ENCODE assay signal across 8 mouse cellular contexts in genomic region chrX:102071517-102071916, GRCm38 (mm10). TPM values are rescaled to one million over a fixed set of nuclear protein-coding genes. Genes with fewer than 3 reads are reported as not detected.
DNase-seq lines count a peak whose midpoint lies in the region; ATAC-seq and TF ChIP-seq lines count a peak whose summit lies in the region.

No protein-coding gene starts in this region.

- ATAC-seq in liver, embryonic 12.5 days: no peak
- no peak for ATAC-seq in stomach, embryonic 16.5 days (ENCODE audit: insufficient read depth, low FRiP score)
- no peak for ATAC-seq in megakaryocyte progenitor cell, adult 5-6 weeks (replicated peaks; ENCODE audit: poor library complexity)

- DNase-seq in heart, embryonic 10.5 days (ENCODE audit: low spot score): no peak
- DNase-seq in heart, adult 18-20 months: no peak
- no peak for DNase-seq in testis, postnatal 10 days (ENCODE audit: low spot score)
- no peak for DNase-seq in embryo, embryonic 11 days

- peaks cover 34% of the 10 kb centered on the region for H3K27me3 ChIP-seq in heart, embryonic 10.5 days (ENCODE audit: insufficient read depth, poor library complexity, severe bottlenecking)
- no peaks in the 10 kb centered on the region for H3K27me3 ChIP-seq in testis, adult 2 months (ENCODE audit: control insufficient read depth, insufficient read depth, low read length)
- peaks cover 85% of the 10 kb centered on the region for H3K27me3 ChIP-seq in liver, embryonic 12.5 days (replicated peaks)
- H3K27me3 ChIP-seq in stomach, embryonic 16.5 days (ENCODE audit: control insufficient read depth, insufficient read depth, low read length): peaks cover 10% of the 10 kb centered on the region; the same call in 1 of the 2 replicates

- peaks cover 17% of the 10 kb centered on the region for H3K4me1 ChIP-seq in heart, embryonic 10.5 days
- peaks cover 6% of the 10 kb centered on the region; the same call in 1 of the 2 replicates for H3K4me1 ChIP-seq in testis, adult 2 months (ENCODE audit: control insufficient read depth, insufficient read depth, low read length)
- no peaks in the 10 kb centered on the region for H3K4me1 ChIP-seq in liver, embryonic 12.5 days
- peaks cover 3% of the 10 kb centered on the region; the same call in 1 of the 2 replicates for H3K4me1 ChIP-seq in stomach, embryonic 16.5 days (ENCODE audit: control insufficient read depth, insufficient read depth, low read length)

- TF ChIP-seq CTCF in testis, adult 2 months (IDR thresholded peaks at IDR 0.05; ENCODE audit: control insufficient read depth, insufficient read depth, insufficient replicate concordance, low read depth, low read length): no peak

- peak overlapping the region; percentile 79 for H3K27ac ChIP-seq in heart, embryonic 10.5 days
- no peak overlapping the region for H3K27ac ChIP-seq in testis, adult 2 months (ENCODE audit: control insufficient read depth, insufficient read depth, low read depth, low read length)
- H3K27ac ChIP-seq in liver, embryonic 12.5 days: no peak overlapping the region
- H3K27ac ChIP-seq in stomach, embryonic 16.5 days (ENCODE audit: low read length): peak overlapping the region; percentile 37; the same call in 1 of the 2 replicates

- H3K4me2 ChIP-seq in liver, embryonic 12.5 days: peak overlapping the region; percentile 65
- peak overlapping the region; percentile 64 for H3K4me2 ChIP-seq in stomach, embryonic 16.5 days (ENCODE audit: low read depth, low read length)

- no peaks in the 10 kb centered on the region for H3K9me3 ChIP-seq in heart, embryonic 10.5 days
- no peaks in the 10 kb centered on the region for H3K9me3 ChIP-seq in liver, embryonic 12.5 days (replicated peaks)
- no peaks in the 10 kb centered on the region for H3K9me3 ChIP-seq in stomach, embryonic 16.5 days (replicated peaks; ENCODE audit: control insufficient read depth, low read length)

- no peak for TF ChIP-seq POLR2A in testis, adult 2 months (IDR thresholded peaks at IDR 0.05; ENCODE audit: control insufficient read depth, low read depth, low read length)

- 28% methylated on average over 2 of the region's 2 CpGs for WGBS in heart, embryonic 10.5 days
- WGBS in liver, embryonic 12.5 days (ENCODE audit: insufficient replicate concordance): 20% methylated on average over 2 of the region's 2 CpGs
- 19% methylated on average over 2 of the region's 2 CpGs for WGBS in stomach, embryonic 16.5 days

- no peak overlapping the region for H3K9ac ChIP-seq in liver, embryonic 12.5 days
- peak overlapping the region; percentile 71; the same call in 1 of the 2 replicates for H3K9ac ChIP-seq in stomach, embryonic 16.5 days (ENCODE audit: low read length)

- peaks cover 13% of the 10 kb centered on the region; the same call in 1 of the 2 replicates for H3K36me3 ChIP-seq in heart, embryonic 10.5 days
- H3K36me3 ChIP-seq in testis, adult 2 months (ENCODE audit: control insufficient read depth, insufficient read depth, low read length): no peaks in the 10 kb centered on the region
- H3K36me3 ChIP-seq in liver, embryonic 12.5 days: no peaks in the 10 kb centered on the region
- H3K36me3 ChIP-seq in stomach, embryonic 16.5 days (ENCODE audit: control insufficient read depth, insufficient read depth, low read length): no peaks in the 10 kb centered on the region

- H3K4me3 ChIP-seq in heart, embryonic 10.5 days: peak overlapping the region; percentile 61
- peak overlapping the region; percentile 80 for H3K4me3 ChIP-seq in testis, adult 2 months (ENCODE audit: control insufficient read depth, low read depth, low read length)
- H3K4me3 ChIP-seq in liver, embryonic 12.5 days: peak overlapping the region; percentile 45; the same call in 1 of the 2 replicates
- peak overlapping the region; percentile 54 for H3K4me3 ChIP-seq in stomach, embryonic 16.5 days (replicated peaks; ENCODE audit: low read length)

RNA-seq across cellular contexts. Expression of gene Rtl5, which starts 0.4 kb away (rescaled TPM):
- polyA plus RNA-seq in heart, embryonic 10.5 days (2016; fragmentation: Nextera tagmentation; extraction: Ambion mirVana): 0.92 and 1.1 TPM in 2 replicates
- 1 to 10 TPM; 1.1 to 1.3 TPM for total RNA-seq in heart, adult 18-20 months (2021)
- 0.52 and 0.64 TPM in 2 replicates for polyA plus RNA-seq in testis, adult 2 months (2012; rRNA removed)
- 0.12 and 0.25 TPM in 2 replicates for polyA plus RNA-seq in liver, embryonic 12.5 days (2016; fragmentation: Nextera tagmentation; extraction: Ambion mirVana)
- 2.3 and 2.7 TPM in 2 replicates for polyA plus RNA-seq in stomach, embryonic 16.5 days (2015; fragmentation: Nextera tagmentation; extraction: Ambion mirVana)
- total RNA-seq in megakaryocyte progenitor cell, adult 5-6 weeks (2015): 0.59 and 0.76 TPM in 2 replicates
- total RNA-seq in megakaryocyte progenitor cell, adult 5-6 weeks (2017): 1.2 and 2.1 TPM in 2 replicates

RNA-seq across cellular contexts. Expression of gene Pin4, which starts 47.7 kb away (rescaled TPM):
- polyA plus RNA-seq in heart, embryonic 10.5 days (2016; fragmentation: Nextera tagmentation; extraction: Ambion mirVana): 44.6 and 65.4 TPM in 2 replicates
- 10 to 100 TPM; 23.8 to 23.9 TPM for total RNA-seq in heart, adult 18-20 months (2021)
- polyA plus RNA-seq in testis, adult 2 months (2012; rRNA removed): 4.2 and 5.1 TPM in 2 replicates
- polyA plus RNA-seq in liver, embryonic 12.5 days (2016; fragmentation: Nextera tagmentation; extraction: Ambion mirVana): 52.7 and 65.9 TPM in 2 replicates
- polyA plus RNA-seq in stomach, embryonic 16.5 days (2015; fragmentation: Nextera tagmentation; extraction: Ambion mirVana): 43.3 and 54.5 TPM in 2 replicates
- total RNA-seq in megakaryocyte progenitor cell, adult 5-6 weeks (2015): 54.6 and 65.3 TPM in 2 replicates
- 102 and 124 TPM in 2 replicates for total RNA-seq in megakaryocyte progenitor cell, adult 5-6 weeks (2017)

Comparison
In these comparisons a context has a peak if more than half of its experiments do, and no peak if none do; other contexts are left out.
1. H3K27ac ChIP-seq: peak in heart, embryonic 10.5 days (single experiment) and stomach, embryonic 16.5 days (single experiment); none in testis, adult 2 months (single experiment) and liver, embryonic 12.5 days (single experiment).
2. Peak in every context shown above with its lines, with median percentiles within 50 percentile points of each other: H3K4me3 ChIP-seq.